Mouse (Mus musculus): ENCODE data around the gene Lypd6b. TPM values are rescaled to one million over a fixed set of nuclear protein-coding genes. Genes with fewer than 3 reads are reported as not detected.

Gene Lypd6b
- polyA plus RNA-seq, 1 experiment from 2014 or later, result 1.9 TPM

DNA sequence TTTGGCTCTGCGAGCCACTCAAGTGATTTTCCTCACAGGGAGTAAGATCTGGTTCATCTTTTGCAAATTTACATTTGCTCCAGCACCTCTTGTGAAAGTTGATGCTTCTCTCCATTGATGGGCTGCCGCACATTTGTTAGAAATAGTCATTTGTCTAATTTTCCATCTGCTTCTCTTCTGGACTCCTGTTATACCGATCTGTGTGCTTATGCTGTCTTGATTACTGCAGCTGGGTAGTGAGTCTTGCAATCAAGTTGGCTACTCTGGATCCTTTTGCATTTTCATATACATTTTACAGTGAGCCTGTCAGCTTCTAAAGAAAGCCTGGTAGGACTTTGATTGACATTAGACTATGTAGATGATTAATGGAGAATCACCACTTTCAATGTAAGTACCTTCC is 59.4 kb downstream of the Lypd6b start:
- no peak overlapping the region for H3K4me3 ChIP-seq (ENCODE audit: low read length)
- ATAC-seq (replicated peaks; ENCODE audit: extremely low read depth, insufficient read depth, low FRiP score), result no peak
- H3K9ac ChIP-seq (ENCODE audit: low read length), result no peak overlapping the region
- no peak overlapping the region for H3K4me2 ChIP-seq (ENCODE audit: low read depth, low read length)
- no peaks in the 10 kb centered on the region for H3K9me3 ChIP-seq (replicated peaks; ENCODE audit: control insufficient read depth, low read length)
- no peaks in the 10 kb centered on the region for H3K4me1 ChIP-seq (ENCODE audit: control insufficient read depth, insufficient read depth, low read length)
- 87% methylated on average over 3 of the region's 3 CpGs for WGBS
- no peaks in the 10 kb centered on the region for H3K36me3 ChIP-seq (ENCODE audit: control insufficient read depth, insufficient read depth)
- H3K27ac ChIP-seq (ENCODE audit: low read length), result no peak overlapping the region; the same call in 1 of the 2 replicates
- no peaks in the 10 kb centered on the region for H3K27me3 ChIP-seq (ENCODE audit: control insufficient read depth, insufficient read depth, low read length)

DNA sequence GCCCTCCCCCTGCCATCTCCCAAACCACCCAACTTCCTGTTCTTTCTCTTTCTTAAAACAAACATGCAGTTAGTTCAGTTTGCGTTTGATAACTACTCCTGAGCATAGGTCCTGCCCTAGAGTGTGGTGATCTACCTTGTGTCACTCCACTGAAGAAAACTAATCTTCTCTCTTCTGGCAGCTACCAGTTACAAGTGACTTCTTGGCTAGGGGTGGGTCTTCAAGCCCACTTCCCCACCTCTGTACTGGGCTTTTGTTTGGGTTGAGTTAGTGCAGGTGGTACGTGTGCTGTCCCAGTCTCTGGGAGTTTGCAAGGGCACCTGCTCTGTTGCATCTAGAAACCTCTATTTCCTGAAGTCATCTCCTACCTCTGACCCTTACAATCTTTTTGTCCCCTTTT is 60.3 kb downstream of the Lypd6b start:
- no peak overlapping the region for H3K9ac ChIP-seq (ENCODE audit: low read length)
- no peaks in the 10 kb centered on the region for H3K9me3 ChIP-seq (replicated peaks; ENCODE audit: control insufficient read depth, low read length)
- H3K27me3 ChIP-seq (ENCODE audit: control insufficient read depth, insufficient read depth, low read length), result no peaks in the 10 kb centered on the region
- no peak overlapping the region for H3K4me3 ChIP-seq (ENCODE audit: low read length)
- H3K4me2 ChIP-seq (ENCODE audit: low read depth, low read length), result no peak overlapping the region
- 69% methylated on average over 2 of the region's 2 CpGs for WGBS
- 0 out of 2 replicates have a peak, but pooled peaks have one; percentile 28 for ATAC-seq (replicated peaks; ENCODE audit: extremely low read depth, insufficient read depth, low FRiP score)
- no peaks in the 10 kb centered on the region for H3K36me3 ChIP-seq (ENCODE audit: control insufficient read depth, insufficient read depth)
- H3K27ac ChIP-seq (ENCODE audit: low read length), result no peak overlapping the region
- H3K4me1 ChIP-seq (ENCODE audit: control insufficient read depth, insufficient read depth, low read length), result no peaks in the 10 kb centered on the region

DNA sequence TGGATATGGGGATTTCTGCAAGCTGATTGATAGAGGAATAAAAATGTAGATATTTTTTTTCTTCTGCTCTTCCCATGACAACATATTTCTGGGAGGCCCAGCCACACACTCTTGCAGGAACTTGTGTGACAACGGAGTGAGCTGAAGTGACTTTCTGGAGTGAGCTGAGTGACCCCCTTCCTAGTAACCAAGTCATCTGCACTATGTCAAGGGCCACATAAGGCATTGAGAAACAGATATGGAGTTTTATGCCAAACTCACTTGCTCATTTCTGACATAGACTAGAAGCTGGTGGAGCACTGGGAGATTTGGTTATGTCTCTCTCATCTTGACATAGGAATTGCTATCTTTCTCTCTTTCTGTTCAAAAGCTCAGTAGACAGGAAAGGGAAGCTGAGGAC is 62.3 kb downstream of the Lypd6b start:
- no peak overlapping the region for H3K4me2 ChIP-seq (ENCODE audit: low read depth, low read length)
- H3K27me3 ChIP-seq (ENCODE audit: control insufficient read depth, insufficient read depth, low read length), result no peaks in the 10 kb centered on the region
- no peaks in the 10 kb centered on the region for H3K4me1 ChIP-seq (ENCODE audit: control insufficient read depth, insufficient read depth, low read length)
- no peak overlapping the region for H3K27ac ChIP-seq (ENCODE audit: low read length)
- no peak for ATAC-seq (replicated peaks; ENCODE audit: extremely low read depth, insufficient read depth, low FRiP score)
- H3K4me3 ChIP-seq (ENCODE audit: low read length), result no peak overlapping the region
- WGBS, result 60% methylated on average over 1 of the region's 1 CpGs
- H3K36me3 ChIP-seq (ENCODE audit: control insufficient read depth, insufficient read depth), result no peaks in the 10 kb centered on the region
- H3K9me3 ChIP-seq (replicated peaks; ENCODE audit: control insufficient read depth, low read length), result no peaks in the 10 kb centered on the region
- no peak overlapping the region for H3K9ac ChIP-seq (ENCODE audit: low read length)

GRCm38 (mm10) chr2:49851977-49852376 is 64.5 kb downstream of the Lypd6b start:
- Histone ChIP-seq H3K9me3 (replicated peaks; ENCODE audit: control insufficient read depth, low read length) (no peaks in the 10 kb centered on the region), H3K4me1 (ENCODE audit: control insufficient read depth, insufficient read depth, low read length) (peaks cover 4% of the 10 kb centered on the region; the same call in 1 of the 2 replicates), H3K27me3 (ENCODE audit: control insufficient read depth, insufficient read depth, low read length) (no peaks in the 10 kb centered on the region), H3K27ac (ENCODE audit: low read length) (no peak overlapping the region), H3K4me2 (ENCODE audit: low read depth, low read length) (no peak overlapping the region), H3K9ac (ENCODE audit: low read length) (no peak overlapping the region), H3K4me3 (ENCODE audit: low read length) (no peak overlapping the region), H3K36me3 (ENCODE audit: control insufficient read depth, insufficient read depth) (no peaks in the 10 kb centered on the region)
- no peak for ATAC-seq (replicated peaks; ENCODE audit: extremely low read depth, insufficient read depth, low FRiP score)

GRCm38 (mm10) chr2:49856161-49856564 is 68.7 kb downstream of the Lypd6b start:
- no peak overlapping the region for H3K4me3 ChIP-seq (ENCODE audit: low read length)
- H3K4me2 ChIP-seq (ENCODE audit: low read depth, low read length), result peak overlapping the region; percentile 31; the same call in 1 of the 2 replicates

DNA sequence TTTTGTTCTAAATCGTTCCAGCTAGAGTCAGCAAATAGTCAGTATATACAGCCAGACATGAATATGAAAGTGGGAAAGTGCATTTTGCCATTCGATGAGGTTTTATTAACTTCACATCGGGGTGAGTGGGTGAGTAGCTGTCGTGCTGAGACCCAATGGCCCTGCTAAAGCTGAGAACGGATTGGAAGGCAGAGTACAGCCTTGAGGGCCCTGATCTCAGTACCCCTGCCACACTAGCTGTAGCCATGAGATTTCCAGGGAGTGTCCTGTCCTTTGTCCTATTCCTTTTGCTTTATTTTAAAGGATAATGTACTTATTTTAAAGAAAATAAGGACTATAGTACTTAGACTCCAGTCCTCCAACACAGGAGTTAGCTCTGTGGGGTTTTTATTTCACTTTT is 69.1 kb downstream of the Lypd6b start:
- H3K9ac ChIP-seq (ENCODE audit: low read length), result no peak overlapping the region
- no peaks in the 10 kb centered on the region for H3K9me3 ChIP-seq (replicated peaks; ENCODE audit: control insufficient read depth, low read length)
- no peak overlapping the region for H3K4me3 ChIP-seq (ENCODE audit: low read length)
- H3K4me2 ChIP-seq (ENCODE audit: low read depth, low read length), result peak overlapping the region; percentile 31; the same call in 1 of the 2 replicates
- ATAC-seq (replicated peaks; ENCODE audit: extremely low read depth, insufficient read depth, low FRiP score), result no peak
- peaks cover 4% of the 10 kb centered on the region; the same call in 1 of the 2 replicates for H3K4me1 ChIP-seq (ENCODE audit: control insufficient read depth, insufficient read depth, low read length)
- H3K36me3 ChIP-seq (ENCODE audit: control insufficient read depth, insufficient read depth), result no peaks in the 10 kb centered on the region
- 55% methylated on average over 5 of the region's 5 CpGs for WGBS
- no peaks in the 10 kb centered on the region for H3K27me3 ChIP-seq (ENCODE audit: control insufficient read depth, insufficient read depth, low read length)
- no peak overlapping the region for H3K27ac ChIP-seq (ENCODE audit: low read length)

More at GRCm38 (mm10) chr2:49856161-49856564, 68.7 kb downstream of the Lypd6b start:
- Histone ChIP-seq H3K27me3 (ENCODE audit: control insufficient read depth, insufficient read depth, low read length) (no peaks in the 10 kb centered on the region), H3K27ac (ENCODE audit: low read length) (no peak overlapping the region), H3K9ac (ENCODE audit: low read length) (no peak overlapping the region), H3K36me3 (ENCODE audit: control insufficient read depth, insufficient read depth) (no peaks in the 10 kb centered on the region), H3K9me3 (replicated peaks; ENCODE audit: control insufficient read depth, low read length) (no peaks in the 10 kb centered on the region), H3K4me1 (ENCODE audit: control insufficient read depth, insufficient read depth, low read length) (peaks cover 4% of the 10 kb centered on the region; the same call in 1 of the 2 replicates)
- 42% methylated on average over 10 of the region's 10 CpGs for WGBS
- ATAC-seq (replicated peaks; ENCODE audit: extremely low read depth, insufficient read depth, low FRiP score), result no peak

DNA sequence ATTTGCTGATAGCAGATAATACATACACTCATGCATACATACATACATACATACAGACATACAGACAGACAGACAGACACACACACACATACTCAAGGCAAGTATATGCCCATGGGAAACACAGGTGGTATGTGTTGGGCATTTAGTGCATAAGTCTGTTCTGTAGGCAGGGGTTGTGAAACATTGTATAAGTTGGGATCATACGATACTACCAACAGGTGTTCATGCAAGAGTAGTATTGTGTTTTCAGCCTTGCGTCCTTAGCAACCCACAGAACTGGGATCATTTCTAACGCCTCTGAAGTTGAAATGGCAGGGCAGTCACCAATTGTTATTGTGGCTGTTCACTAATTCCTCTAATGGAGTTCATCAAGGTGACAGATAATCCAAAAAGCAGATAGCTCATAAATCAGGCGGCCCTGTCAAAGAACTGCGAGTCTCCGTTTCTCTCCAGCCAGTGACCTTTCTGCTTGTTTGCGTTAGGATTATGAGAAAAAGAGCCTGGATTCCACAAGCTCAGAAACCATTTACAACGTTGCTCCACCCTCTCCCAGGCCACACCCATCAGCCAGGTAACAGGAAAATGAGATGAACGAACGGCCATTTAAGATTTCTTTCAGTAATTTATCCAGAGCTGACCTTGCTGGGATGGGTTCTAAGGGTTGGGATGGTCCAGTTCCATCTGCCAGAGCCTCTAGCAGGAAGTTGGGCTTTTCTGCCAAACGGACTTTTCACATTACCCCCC is 72.9 kb downstream of the Lypd6b start:
- Histone ChIP-seq H3K36me3 (ENCODE audit: control insufficient read depth, insufficient read depth) (no peaks in the 10 kb centered on the region), H3K27ac (ENCODE audit: low read length) (no peak overlapping the region), H3K27me3 (ENCODE audit: control insufficient read depth, insufficient read depth, low read length) (0 out of 2 replicates have a peak, but pooled peaks cover 3% of the 10 kb centered on the region), H3K9ac (ENCODE audit: low read length) (no peak overlapping the region), H3K4me1 (ENCODE audit: control insufficient read depth, insufficient read depth, low read length) (peaks cover 4% of the 10 kb centered on the region; the same call in 1 of the 2 replicates), H3K9me3 (replicated peaks; ENCODE audit: control insufficient read depth, low read length) (no peaks in the 10 kb centered on the region), H3K4me3 (ENCODE audit: low read length) (no peak overlapping the region), H3K4me2 (ENCODE audit: low read depth, low read length) (no peak overlapping the region)
- ATAC-seq (replicated peaks; ENCODE audit: extremely low read depth, insufficient read depth, low FRiP score), result no peak
- 54% methylated on average over 11 of the region's 11 CpGs for WGBS

- no peak for ATAC-seq (replicated peaks; ENCODE audit: extremely low read depth, insufficient read depth, low FRiP score)
- no peaks in the 10 kb centered on the region for H3K9me3 ChIP-seq (replicated peaks; ENCODE audit: control insufficient read depth, low read length)
- H3K9ac ChIP-seq (ENCODE audit: low read length), result no peak overlapping the region
- WGBS, result 27% methylated on average over 10 of the region's 12 CpGs
- peaks cover 3% of the 10 kb centered on the region; the same call in 1 of the 2 replicates for H3K4me1 ChIP-seq (ENCODE audit: control insufficient read depth, insufficient read depth, low read length)
- no peaks in the 10 kb centered on the region for H3K36me3 ChIP-seq (ENCODE audit: control insufficient read depth, insufficient read depth)
- H3K4me3 ChIP-seq (ENCODE audit: low read length), result no peak overlapping the region
- H3K27ac ChIP-seq (ENCODE audit: low read length), result no peak overlapping the region
- H3K4me2 ChIP-seq (ENCODE audit: low read depth, low read length), result no peak overlapping the region
- 0 out of 2 replicates have a peak, but pooled peaks cover 3% of the 10 kb centered on the region for H3K27me3 ChIP-seq (ENCODE audit: control insufficient read depth, insufficient read depth, low read length)
These were observed 73.6 kb downstream of the Lypd6b start for GRCm38 (mm10) chr2:49860969-49861592.

DNA sequence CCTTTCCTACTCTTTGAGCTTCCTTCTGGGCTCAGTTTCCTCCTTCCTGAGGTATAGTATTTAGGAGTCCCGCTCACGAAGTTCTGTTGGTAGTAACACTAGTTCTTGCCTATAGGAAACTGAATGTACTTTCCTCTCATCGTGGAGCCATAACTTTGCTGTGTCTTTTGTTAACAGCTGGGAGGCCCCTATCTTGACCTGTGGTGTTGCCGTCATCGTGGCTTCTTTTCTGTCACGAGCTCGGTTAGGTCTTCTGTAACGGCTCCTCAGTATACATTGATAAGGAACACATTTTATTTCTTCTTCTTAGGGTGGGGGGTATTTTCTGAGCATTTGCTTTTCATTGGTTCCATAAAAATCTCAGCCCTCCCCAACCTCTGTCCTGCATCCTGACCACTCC is 74.2 kb downstream of the Lypd6b start:
- no peak overlapping the region for H3K27ac ChIP-seq (ENCODE audit: low read length)
- no peaks in the 10 kb centered on the region for H3K4me1 ChIP-seq (ENCODE audit: control insufficient read depth, insufficient read depth, low read length)
- no peak overlapping the region for H3K4me2 ChIP-seq (ENCODE audit: low read depth, low read length)
- 45% methylated on average over 8 of the region's 8 CpGs for WGBS
- ATAC-seq (replicated peaks; ENCODE audit: extremely low read depth, insufficient read depth, low FRiP score), result no peak
- no peak overlapping the region for H3K9ac ChIP-seq (ENCODE audit: low read length)
- no peaks in the 10 kb centered on the region for H3K9me3 ChIP-seq (replicated peaks; ENCODE audit: control insufficient read depth, low read length)
- H3K36me3 ChIP-seq (ENCODE audit: control insufficient read depth, insufficient read depth), result no peaks in the 10 kb centered on the region
- no peak overlapping the region for H3K4me3 ChIP-seq (ENCODE audit: low read length)
- H3K27me3 ChIP-seq (ENCODE audit: control insufficient read depth, insufficient read depth, low read length), result 0 out of 2 replicates have a peak, but pooled peaks cover 3% of the 10 kb centered on the region
